Mouse (Mus musculus) embryo, embryonic 9.5 days (tissue): Measurements from ENCODE around the gene Cep131.

ENCODE experiments used
- DNase-seq: peaks from one replicate; pipeline ENCODE4 v3.0.0-alpha.2; 2017; ENCODE audit errors: extremely low spot score

Cep131 gene

DNA sequence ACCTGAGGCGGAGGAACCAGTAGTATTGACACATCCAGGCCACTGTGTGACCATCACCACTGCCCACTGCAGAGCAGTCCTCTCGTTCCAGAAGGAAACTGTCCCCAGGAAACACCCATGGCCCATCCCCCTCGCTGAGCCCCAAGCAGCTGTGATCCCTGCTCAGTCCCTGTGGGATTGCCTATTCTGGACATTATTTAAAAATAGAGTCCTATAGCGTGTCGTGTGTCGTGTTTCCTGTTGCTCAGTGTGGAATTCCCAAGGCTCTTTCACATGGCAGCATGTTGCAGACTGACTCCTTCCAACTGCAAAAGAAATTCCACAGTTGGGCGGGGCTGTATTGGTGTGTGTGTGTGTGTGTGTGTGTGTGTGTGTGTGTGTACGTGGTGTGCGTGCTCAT lies 34.4 kb downstream of the Cep131 start:
- DNase-seq = no peak

DNA sequence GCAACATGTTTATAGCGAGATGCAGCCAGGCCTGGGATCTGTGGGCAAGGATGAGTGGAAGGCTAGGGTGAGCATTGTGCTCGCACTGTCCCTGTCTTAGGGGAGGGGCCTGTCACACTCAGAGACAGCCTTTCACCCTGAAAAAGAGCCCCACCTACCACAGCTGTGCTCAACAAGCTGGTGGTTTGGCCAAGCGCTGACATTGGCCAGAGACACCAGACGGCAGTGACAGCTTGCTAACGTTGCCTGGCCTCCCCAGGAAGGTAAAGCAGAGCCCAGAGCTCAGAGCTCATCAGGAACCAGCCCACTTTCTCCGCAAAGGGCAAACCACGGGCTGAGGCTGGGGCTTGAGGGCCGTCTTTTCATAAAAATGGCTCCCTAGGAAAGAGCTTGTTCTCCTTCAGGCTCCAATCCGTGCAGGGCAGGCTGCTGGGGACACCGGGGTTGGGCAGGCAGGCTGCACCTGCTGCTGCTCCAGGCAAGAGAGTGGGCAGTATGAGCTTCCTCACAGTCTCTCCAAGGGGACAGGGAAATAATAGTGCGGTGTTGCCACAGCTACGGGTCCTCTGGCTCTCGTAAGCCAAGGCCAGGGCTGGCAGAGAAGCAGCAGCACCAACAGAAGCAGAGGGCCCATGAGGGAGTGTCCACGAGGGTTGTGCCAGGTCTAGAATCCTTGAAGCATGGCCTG lies 35.4 kb downstream of the Cep131 start:
- no peak for DNase-seq

- DNase-seq = no peak
These were observed 37.6 kb downstream of the Cep131 start for GRCm38 (mm10) chr11:120049067-120049466.

DNA sequence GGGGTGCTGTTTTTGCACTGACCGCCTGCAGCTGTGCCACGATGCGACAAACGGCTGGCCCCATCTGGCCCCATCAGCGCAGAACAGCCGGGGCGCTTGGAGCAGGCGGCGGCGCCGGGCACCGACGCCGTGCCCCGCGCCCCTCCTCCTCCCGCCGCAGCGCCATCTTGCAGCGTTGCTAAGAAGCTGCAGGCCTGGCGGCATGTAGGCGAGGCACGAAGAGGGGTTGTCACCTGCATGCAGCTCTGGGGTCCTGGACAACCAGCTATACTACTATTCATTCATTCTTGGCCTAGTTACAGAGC lies 38.4 kb downstream of the Cep131 start:
- DNase-seq = no peak

GRCm38 (mm10) chr11:120047531-120048251 lies 38.9 kb downstream of the Cep131 start:
- DNase-seq = no peak

DNA sequence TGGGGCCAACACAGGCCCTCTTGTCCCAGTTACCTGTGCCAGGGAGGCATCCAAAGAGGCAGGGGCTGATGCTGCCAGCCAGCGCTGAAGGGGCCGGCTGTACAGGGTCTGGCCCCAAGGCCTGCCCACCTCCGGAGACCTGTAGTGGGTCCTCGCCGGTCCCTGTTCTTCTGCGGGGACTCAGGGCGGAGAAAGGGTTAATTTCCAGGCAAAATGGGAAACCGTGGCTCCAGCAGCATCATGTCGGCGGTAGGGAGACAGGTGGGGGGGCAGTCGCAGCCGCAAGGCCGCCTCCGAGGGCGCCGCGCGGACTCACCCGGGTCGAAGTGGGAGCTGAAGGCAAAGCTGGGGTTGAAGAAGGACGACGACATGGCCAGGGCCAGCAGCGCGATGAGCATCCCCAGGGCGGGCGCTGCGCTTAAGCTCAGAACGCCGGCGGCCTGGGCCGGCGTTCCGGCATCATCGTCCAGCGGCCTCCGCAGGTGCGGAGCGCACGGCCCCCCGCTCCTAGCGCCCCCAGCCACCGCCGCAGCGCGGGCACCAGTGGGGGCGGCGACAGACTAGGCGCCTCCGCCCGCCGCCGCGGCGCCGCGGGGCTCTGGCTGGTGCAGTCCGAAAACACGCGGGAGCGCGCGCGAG lies 40.0 kb downstream of the Cep131 start, which contains the start of gene Aatk:
Aatk (minus strand) TSS at position 615 of the 639 bp plus-strand sequence.
- no peak for DNase-seq

GRCm38 (mm10) chr11:120045839-120046552 lies 40.6 kb downstream of the Cep131 start:
- DNase-seq = no peak

DNA sequence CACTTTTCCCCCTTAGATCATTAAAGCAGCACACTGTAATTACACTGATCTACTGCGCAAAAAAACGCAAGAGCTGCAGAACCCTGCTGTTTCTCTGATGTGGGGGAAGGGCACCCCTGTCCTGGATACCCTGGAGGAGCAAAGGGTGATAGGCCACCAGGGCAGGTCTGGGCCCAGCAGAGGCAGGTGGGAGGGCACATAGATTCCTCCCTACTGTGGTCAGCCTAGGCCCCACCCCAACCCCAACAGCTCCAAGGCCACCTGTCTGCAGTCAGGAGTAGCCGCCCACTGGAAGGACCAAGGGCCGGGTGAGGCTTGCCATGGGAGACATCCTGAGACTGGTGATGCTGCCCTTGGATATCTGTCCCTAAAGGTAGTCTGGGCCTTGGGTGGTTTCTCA lies 41.3 kb downstream of the Cep131 start:
- DNase-seq = no peak

GRCm38 (mm10) chr11:120042141-120042838 lies 44.3 kb downstream of the Cep131 start:
- DNase-seq = no peak

- DNase-seq = no peak
These were observed 45.2 kb downstream of the Cep131 start for GRCm38 (mm10) chr11:120041191-120042123.

DNA sequence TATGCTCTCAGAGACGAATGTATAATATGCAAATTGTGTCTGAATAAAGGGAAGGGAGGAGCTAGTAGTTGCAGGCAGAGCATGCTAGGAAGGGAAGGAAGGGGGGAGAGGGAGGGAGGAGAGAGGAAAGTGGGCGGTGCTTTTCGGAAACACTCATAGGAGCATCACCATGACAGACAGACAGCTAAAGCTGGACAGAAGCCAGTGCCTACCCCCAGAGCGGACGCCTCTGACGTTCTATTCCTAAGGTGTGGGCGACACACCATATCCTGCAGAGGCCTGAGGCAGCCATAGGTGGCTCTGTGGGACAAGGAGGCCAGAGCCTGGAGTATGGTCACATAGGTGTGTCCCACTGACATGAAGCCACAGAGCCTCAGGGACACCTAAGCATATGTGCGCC lies 46.2 kb downstream of the Cep131 start:
- no peak for DNase-seq

GRCm38 (mm10) chr11:120039581-120039980 lies 47.0 kb downstream of the Cep131 start:
- no peak for DNase-seq

DNA sequence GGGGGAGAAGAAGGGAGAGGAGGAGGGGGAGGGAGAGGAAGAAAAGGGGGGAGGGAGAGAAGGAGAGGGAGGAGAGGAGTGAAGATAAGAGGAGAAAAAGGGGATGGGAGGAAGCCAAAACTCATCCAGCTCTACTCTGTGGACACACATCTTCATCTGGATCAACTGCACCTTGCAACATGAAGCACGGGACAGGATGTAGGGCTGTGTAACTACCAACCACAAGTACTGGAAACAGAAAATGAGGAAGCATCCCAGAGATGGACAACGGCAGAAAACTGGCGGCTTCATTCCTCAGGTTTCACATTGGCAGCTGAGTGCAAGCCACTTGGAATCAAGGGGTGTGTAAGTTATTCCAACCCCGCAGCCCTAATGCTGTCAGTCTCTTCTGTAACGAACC lies 51.9 kb downstream of the Cep131 start:
- no peak for DNase-seq

DNA sequence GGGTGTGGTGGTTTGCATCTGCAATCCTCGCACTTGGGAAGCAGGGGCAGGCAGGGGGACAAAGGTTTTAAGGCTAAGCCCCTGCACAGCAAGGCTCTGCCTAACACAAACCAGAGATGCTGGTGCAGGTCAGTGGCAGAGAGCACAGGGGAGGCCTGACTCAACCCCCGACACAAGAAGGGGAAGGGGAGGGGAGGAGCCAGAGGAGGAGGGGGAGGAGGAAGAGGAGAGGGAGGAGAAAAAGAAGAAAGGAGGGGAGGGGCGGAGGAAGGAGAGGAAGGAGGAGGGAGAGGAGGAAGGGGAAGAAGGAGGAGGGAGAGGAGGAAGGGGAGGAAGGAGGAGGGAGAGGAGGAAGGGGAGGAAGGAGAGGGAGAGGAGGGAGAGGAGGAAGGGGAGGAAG lies 52.3 kb downstream of the Cep131 start:
- DNase-seq = no peak

DNA sequence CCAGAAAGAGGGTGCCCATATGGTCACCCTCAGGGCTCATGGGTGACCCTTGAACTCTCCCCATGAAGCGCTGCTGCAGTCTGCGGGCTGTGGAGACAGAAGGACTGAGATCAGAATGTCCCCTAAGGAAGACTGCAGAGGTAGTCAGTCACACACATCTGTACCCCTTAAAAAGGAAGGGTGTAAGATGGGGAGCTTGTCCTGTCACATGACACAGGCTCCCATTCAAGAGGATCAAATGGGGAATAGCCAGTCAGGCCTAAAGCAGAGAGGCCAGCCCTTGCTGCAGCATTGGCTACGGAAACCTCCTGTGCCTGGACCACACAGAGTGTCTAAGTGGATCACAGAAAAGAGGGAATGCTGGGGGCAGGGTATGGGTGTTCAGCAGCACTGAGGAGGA lies 53.2 kb downstream of the Cep131 start:
- DNase-seq = no peak

DNA sequence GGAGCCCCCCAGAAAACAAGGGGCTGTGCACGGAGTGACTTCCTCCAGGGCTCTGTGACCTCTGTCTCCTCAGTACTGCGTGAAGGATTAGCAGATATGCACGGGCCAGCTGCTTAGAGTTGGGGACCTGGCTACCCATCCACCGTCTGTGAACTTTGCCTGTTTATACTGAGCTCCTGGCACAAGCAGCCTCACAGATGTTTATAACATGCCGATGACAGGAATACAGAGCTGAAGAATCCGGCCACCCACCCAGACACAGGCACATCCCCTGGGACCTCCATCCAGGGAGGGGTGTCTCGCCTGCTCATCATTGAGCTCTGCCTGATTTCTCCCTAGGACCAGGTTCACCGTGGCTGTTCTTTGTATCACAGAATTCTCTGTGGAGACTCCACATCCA lies 54.6 kb downstream of the Cep131 start:
- DNase-seq = no peak

DNA sequence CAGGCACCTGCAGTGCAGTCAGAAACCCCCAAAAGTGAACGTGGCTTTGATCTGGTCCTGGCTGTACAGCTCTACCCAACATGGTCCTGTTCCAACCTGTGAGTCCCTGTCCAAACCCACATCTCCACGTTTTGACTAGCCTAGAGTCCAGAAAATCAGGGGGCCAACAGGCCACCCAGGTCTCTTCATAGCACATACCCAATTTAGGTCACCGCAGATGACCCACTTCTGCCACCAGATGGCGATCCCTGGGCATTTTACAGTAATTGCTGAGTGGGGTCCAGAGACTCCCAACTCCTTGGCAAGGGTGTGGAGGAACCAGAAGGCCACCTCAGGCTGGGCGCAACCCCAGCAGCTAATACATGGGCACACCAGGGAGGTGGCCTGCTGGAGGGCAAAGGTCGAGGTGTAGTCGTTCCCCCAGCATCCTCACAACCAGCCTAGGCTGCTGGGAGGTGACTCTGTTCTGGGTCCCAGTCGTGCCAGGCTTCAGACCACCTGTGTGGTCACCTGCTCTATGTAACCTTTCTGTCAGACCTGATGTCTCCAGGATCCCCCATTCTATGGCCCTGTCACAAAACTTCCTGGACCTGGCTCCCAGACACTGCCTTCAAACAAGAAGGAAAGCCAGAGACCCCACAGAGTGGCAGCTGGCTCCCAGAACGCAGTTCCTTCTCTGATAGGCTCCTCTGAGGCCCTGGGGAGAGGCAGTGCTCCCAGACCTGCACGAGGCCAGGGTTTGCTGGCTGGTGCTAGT lies 56.3 kb downstream of the Cep131 start:
- peak; percentile 64 for DNase-seq

DNA sequence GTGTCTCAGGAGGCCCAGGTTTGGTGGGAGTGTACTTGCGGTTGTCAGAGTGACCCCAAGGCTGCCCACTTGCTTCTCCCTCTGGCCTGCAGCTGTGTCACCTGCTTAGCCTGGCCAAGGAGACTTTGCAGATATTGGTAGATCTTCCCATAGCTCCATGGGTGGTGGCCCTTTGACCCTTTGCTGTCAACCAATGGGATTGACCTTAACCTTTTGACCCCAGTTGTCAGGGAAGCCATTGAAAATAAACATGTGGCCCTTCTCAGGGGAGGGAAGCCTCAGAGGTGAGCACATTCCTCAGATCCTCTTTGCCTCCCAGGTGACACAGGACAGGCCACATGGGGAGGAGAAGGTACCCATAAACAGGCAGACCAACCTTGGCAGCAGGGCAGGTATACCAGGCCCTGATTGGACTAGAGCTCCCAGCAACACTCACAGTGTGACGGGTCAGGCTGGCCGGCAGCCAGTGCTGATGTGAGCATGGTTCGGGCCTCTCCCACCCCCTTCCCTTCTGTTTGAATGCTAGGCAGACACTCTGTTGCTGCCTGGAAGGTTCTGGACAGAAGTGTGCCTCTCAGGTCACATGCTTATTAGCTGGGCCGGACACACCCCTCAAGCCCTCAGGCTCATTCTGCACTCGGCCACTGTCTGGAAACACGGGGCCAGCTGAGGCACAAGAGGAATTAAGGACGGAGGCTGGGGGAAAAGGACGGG lies 57.0 kb downstream of the Cep131 start:
- DNase-seq = peak; percentile 55

DNA sequence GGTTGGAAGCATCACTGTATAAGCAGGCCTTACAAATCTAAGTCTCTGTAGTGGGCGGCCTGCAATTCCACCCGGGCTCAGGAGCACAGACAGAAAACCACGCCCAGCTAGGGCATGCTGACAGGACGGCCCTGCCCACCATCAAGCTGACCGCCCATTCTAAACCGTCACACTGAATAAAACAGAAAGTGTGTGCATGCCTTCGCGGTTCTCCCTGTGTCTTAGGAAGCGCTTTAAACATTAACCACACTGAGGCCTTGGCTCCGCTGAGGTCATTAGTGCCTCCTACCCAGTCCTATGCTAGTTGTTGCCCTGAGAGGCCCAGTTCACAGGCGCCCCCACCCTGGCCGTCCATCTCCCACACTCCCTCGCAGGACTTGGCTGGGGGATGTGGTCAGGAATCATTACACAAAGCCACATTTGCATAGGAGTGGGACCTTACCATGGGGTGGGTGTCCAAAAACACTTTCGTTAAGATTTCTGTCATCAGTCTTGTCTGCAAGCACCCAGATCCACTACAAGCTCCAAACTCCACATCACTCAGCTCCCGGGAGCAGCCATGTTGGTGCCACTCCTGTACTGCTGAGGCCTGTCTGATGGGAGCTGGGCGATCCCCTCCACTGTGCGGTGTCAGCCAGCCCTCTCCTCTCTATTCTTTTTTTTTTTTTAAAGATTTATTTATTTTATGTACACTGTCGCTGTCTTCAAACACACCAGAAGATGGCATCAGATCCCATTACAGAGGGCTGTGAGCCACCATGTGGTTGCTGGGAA lies 58.1 kb downstream of the Cep131 start:
- no peak for DNase-seq
